Mouse (Mus musculus): ENCODE data around the gene Fggy. TPM values are rescaled to one million over a fixed set of nuclear protein-coding genes. Genes with fewer than 3 reads are reported as not detected.

The Fggy gene
- total and polyA plus RNA-seq, 3 experiments, result 3.8 to 9.7 (median 7.4) TPM

DNA sequence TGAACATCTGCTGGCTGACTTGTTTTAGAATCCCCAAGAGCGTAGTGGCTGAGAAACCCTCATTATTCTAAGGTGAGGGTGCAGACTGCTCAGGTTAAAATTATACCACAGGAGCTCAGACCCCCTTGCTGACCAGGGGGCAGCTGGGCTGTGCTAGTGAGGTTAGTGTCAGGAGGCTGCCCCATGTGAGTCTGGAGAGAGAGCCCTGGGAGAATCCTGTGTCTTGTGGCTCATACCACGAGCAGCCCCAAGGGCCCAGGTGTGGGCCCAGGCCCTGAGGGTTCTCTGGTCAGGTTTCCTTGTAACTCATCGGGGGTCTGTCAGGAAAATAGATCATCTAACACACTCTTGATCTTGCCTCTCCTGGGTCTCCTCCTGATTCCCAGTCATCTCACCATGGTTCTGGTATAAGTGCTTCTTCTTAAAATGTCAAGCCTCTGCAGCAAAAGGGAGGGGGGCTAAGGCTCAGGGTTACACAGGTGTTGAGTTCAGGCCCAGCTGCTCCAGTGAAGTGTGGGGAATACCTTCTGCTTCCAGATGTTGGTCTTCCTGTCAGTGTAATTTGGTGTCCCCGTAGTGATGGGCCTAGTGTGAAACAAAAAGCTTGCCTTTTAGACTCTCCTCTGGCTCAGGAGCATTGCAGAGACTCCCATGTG, 26.9 kb downstream of the Fggy start:
- no peaks in the 10 kb centered on the region for H3K4me1 ChIP-seq (ENCODE audit: control insufficient read depth, insufficient read depth, low read length)
- H3K27ac ChIP-seq, result no peak overlapping the region
- WGBS, result 86% methylated on average over 4 of the region's 4 CpGs
- no peaks in the 10 kb centered on the region for H3K79me2 ChIP-seq (replicated peaks; ENCODE audit: control insufficient read depth, insufficient read depth, low read length)
- no peaks in the 10 kb centered on the region for H3K27me3 ChIP-seq (ENCODE audit: control insufficient read depth, insufficient read depth, low read length)
- no peaks in the 10 kb centered on the region for H3K36me3 ChIP-seq (ENCODE audit: control insufficient read depth, insufficient read depth, low read length)
- TF ChIP-seq EP300 (IDR thresholded peaks at IDR 0.05; ENCODE audit: insufficient read depth, low read depth, low read length) (no peak), POLR2A (IDR thresholded peaks at IDR 0.05; ENCODE audit: insufficient read depth, low read depth, low read length) (no peak), CTCF (IDR thresholded peaks at IDR 0.05) (no peak)
- H3K9ac ChIP-seq (ENCODE audit: low read depth, low read length), result no peak overlapping the region
- intact Hi-C loops (cut with DNase I), result no loop called here
- DNase-seq, result no peak
- no peak overlapping the region for H3K4me3 ChIP-seq

DNA sequence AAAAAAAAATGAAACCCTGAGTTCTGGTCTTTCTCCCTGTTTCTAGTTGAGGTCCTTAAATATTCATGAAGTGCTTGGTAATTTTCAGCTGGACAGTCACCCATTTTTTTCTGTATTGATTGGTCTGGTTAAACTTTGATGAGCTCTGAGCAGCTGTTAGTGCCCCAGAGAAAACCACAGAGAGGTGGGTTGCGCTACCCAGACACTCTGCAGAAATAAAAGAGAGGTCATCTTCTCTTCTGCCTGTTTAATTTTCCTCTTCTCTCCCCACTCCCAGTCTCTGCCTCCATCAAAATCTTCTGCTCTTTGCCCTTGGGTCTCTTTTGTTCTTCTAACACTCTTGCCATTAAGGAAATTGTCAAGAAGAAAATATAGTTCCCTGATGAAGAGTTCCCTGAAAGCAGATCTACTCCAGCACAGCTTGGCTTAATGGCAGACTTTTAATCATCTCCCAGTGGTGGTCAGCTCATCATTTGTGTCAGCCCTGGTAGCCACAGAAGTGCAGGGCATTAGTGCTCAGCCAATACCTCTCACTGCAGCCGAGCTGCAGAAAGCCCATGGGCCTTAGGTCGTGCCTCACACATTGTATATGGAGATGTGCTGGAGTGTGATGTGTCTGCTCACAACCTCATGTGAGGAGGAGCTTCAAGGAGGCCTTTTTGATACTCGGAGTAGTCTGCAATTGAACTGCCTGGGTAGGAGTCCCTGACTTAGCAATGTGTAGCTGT, 29.1 kb downstream of the Fggy start:
- no peak for TF ChIP-seq CTCF (IDR thresholded peaks at IDR 0.05)
- TF ChIP-seq POLR2A (IDR thresholded peaks at IDR 0.05; ENCODE audit: insufficient read depth, low read depth, low read length), result no peak
- no peak for TF ChIP-seq EP300 (IDR thresholded peaks at IDR 0.05; ENCODE audit: insufficient read depth, low read depth, low read length)
- no peak overlapping the region for H3K4me3 ChIP-seq
- no peak for DNase-seq
- H3K27me3 ChIP-seq (ENCODE audit: control insufficient read depth, insufficient read depth, low read length), result no peaks in the 10 kb centered on the region
- no peaks in the 10 kb centered on the region for H3K4me1 ChIP-seq (ENCODE audit: control insufficient read depth, insufficient read depth, low read length)
- no peak overlapping the region for H3K27ac ChIP-seq
- no peaks in the 10 kb centered on the region for H3K79me2 ChIP-seq (replicated peaks; ENCODE audit: control insufficient read depth, insufficient read depth, low read length)
- no peaks in the 10 kb centered on the region for H3K36me3 ChIP-seq (ENCODE audit: control insufficient read depth, insufficient read depth, low read length)
- H3K9ac ChIP-seq (ENCODE audit: low read depth, low read length), result no peak overlapping the region
- WGBS, result 81% methylated on average over 4 of the region's 4 CpGs
- intact Hi-C loops (cut with DNase I), result no loop called here

DNA sequence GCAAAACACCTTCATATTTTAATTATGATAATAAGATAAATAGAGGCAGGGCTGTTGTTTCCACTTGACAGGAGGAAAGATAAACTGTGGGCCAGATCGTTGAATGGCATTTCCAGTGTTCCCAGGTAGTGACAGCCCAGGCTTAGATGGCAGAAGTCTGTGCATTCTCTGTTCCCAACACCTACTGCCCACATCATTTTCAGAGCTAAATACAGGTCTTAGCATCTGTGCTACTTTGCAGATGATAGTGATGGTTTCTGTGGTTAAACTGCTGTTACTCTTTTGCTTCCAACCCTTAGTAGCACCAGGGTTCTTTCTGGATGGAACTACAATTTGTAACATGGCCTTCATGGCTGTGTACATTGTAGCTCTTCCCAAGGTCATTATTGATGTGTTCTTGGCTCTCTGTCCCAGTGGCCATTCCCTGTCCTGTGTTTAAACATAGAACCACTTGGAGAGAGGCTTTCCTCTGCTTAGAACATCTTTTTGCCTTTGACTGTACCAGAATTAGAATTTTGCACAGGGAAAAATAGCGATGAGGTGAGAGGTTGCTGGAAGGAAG, 31.5 kb downstream of the Fggy start:
- TF ChIP-seq CTCF (IDR thresholded peaks at IDR 0.05) (no peak), EP300 (IDR thresholded peaks at IDR 0.05; ENCODE audit: insufficient read depth, low read depth, low read length) (no peak), POLR2A (IDR thresholded peaks at IDR 0.05; ENCODE audit: insufficient read depth, low read depth, low read length) (no peak)
- 54% methylated on average over 2 of the region's 2 CpGs for WGBS
- Histone ChIP-seq H3K9ac (ENCODE audit: low read depth, low read length) (no peak overlapping the region), H3K27ac (no peak overlapping the region), H3K4me3 (no peak overlapping the region), H3K79me2 (replicated peaks; ENCODE audit: control insufficient read depth, insufficient read depth, low read length) (no peaks in the 10 kb centered on the region), H3K27me3 (ENCODE audit: control insufficient read depth, insufficient read depth, low read length) (no peaks in the 10 kb centered on the region), H3K4me1 (ENCODE audit: control insufficient read depth, insufficient read depth, low read length) (no peaks in the 10 kb centered on the region), H3K36me3 (ENCODE audit: control insufficient read depth, insufficient read depth, low read length) (no peaks in the 10 kb centered on the region)
- DNase-seq, result no peak
- intact Hi-C loops (cut with DNase I), result no loop called here

DNA sequence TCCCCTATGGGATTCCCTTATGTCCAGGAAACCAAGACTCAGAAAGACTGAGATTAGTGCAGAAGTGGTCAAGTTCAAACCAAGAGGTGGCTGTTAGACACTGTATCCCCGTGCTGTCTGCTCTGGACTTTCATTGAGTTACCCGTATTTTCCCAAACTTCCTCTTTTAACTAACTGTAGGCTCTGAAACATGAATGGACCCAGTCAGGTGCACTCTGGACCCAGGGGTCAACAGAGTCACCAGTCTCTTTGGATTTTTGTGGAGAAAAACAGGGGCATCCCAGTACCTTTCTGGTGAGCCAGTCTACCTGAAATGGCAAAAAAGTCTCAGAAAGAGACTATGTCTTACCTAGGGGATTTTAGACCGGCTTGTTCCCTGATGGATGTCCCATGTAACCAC, 33.6 kb downstream of the Fggy start:
- no peaks in the 10 kb centered on the region for H3K36me3 ChIP-seq (ENCODE audit: control insufficient read depth, insufficient read depth, low read length)
- WGBS, result 92% methylated on average over 3 of the region's 3 CpGs
- H3K27me3 ChIP-seq (ENCODE audit: control insufficient read depth, insufficient read depth, low read length), result no peaks in the 10 kb centered on the region

DNA sequence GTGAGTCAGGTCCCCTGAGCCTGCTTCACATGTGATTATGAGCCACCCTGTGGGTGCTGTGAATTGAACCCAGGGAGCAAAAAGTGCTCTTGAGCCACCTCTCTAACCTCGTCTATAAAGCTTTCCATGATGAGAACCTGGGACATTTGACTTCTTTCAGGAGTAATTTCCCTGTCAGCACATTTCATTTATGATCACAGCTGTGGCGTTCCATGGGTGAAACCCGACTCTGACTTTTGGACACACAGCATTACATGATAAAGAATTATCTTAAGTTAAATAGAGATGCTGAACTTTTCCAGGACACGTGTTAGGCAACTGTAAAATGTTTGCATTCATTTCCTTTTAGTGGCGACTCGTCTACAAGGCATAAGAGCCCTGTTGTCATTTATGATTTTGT, 39.9 kb downstream of the Fggy start:
- Histone ChIP-seq H3K4me3 (no peak overlapping the region), H3K27me3 (ENCODE audit: control insufficient read depth, insufficient read depth, low read length) (no peaks in the 10 kb centered on the region), H3K9ac (ENCODE audit: low read depth, low read length) (no peak overlapping the region), H3K36me3 (ENCODE audit: control insufficient read depth, insufficient read depth, low read length) (no peaks in the 10 kb centered on the region), H3K4me1 (ENCODE audit: control insufficient read depth, insufficient read depth, low read length) (no peaks in the 10 kb centered on the region), H3K79me2 (replicated peaks; ENCODE audit: control insufficient read depth, insufficient read depth, low read length) (no peaks in the 10 kb centered on the region), H3K27ac (no peak overlapping the region)
- no peak for DNase-seq
- TF ChIP-seq CTCF (IDR thresholded peaks at IDR 0.05) (no peak), POLR2A (IDR thresholded peaks at IDR 0.05; ENCODE audit: insufficient read depth, low read depth, low read length) (no peak), EP300 (IDR thresholded peaks at IDR 0.05; ENCODE audit: insufficient read depth, low read depth, low read length) (no peak)
- intact Hi-C loops (cut with DNase I), result no loop called here
- WGBS, result 54% methylated on average over 6 of the region's 6 CpGs

More for the DNA sequence above, 33.6 kb downstream of the Fggy start:
- H3K4me3 ChIP-seq, result no peak overlapping the region
- intact Hi-C loops (cut with DNase I), result no loop called here
- no peaks in the 10 kb centered on the region for H3K4me1 ChIP-seq (ENCODE audit: control insufficient read depth, insufficient read depth, low read length)
- no peak for TF ChIP-seq POLR2A (IDR thresholded peaks at IDR 0.05; ENCODE audit: insufficient read depth, low read depth, low read length)
- DNase-seq, result no peak
- H3K9ac ChIP-seq (ENCODE audit: low read depth, low read length), result no peak overlapping the region
- no peaks in the 10 kb centered on the region for H3K79me2 ChIP-seq (replicated peaks; ENCODE audit: control insufficient read depth, insufficient read depth, low read length)
- H3K27ac ChIP-seq, result no peak overlapping the region

DNA sequence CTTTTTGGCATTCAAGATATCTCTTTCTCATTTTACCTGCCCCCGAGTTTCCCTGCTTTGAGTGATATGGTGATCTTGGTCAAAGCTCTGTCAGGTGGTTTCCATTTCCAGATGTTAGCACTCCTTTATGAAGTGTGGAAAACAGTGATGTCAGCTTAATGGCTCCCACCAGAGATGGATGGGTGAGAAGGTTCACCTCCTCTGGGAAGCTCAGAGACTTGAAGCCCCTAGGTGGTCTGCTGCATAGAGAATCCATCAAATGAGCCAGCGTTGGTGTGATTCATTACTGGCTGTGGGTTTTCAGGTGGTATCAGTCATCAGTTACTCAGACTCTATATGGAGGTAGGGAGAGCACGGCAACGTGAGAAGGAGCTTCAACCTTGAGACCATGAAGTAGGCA, 44.5 kb downstream of the Fggy start:
- no peak overlapping the region for H3K4me3 ChIP-seq
- H3K9ac ChIP-seq (ENCODE audit: low read depth, low read length), result no peak overlapping the region
- no peaks in the 10 kb centered on the region for H3K4me1 ChIP-seq (ENCODE audit: control insufficient read depth, insufficient read depth, low read length)
- H3K27ac ChIP-seq, result no peak overlapping the region
- H3K27me3 ChIP-seq (ENCODE audit: control insufficient read depth, insufficient read depth, low read length), result no peaks in the 10 kb centered on the region
- no peak for DNase-seq
- H3K36me3 ChIP-seq (ENCODE audit: control insufficient read depth, insufficient read depth, low read length), result no peaks in the 10 kb centered on the region
- TF ChIP-seq EP300 (IDR thresholded peaks at IDR 0.05; ENCODE audit: insufficient read depth, low read depth, low read length) (no peak), POLR2A (IDR thresholded peaks at IDR 0.05; ENCODE audit: insufficient read depth, low read depth, low read length) (no peak), CTCF (IDR thresholded peaks at IDR 0.05) (no peak)
- no peaks in the 10 kb centered on the region for H3K79me2 ChIP-seq (replicated peaks; ENCODE audit: control insufficient read depth, insufficient read depth, low read length)
- WGBS, result 89% methylated on average over 4 of the region's 4 CpGs
- intact Hi-C loops (cut with DNase I), result no loop called here
